Mouse (Mus musculus): ENCODE results near the gene Ap2a1. TPM values are rescaled to one million over a fixed set of nuclear protein-coding genes. Genes with fewer than 3 reads are reported as not detected.
A peak's percentile ranks its signal among the peaks of the same experiment; 100 is the strongest.

Gene Ap2a1
- polyA plus RNA-seq, 1 experiment from 2014 or later: 73.5 TPM

DNA sequence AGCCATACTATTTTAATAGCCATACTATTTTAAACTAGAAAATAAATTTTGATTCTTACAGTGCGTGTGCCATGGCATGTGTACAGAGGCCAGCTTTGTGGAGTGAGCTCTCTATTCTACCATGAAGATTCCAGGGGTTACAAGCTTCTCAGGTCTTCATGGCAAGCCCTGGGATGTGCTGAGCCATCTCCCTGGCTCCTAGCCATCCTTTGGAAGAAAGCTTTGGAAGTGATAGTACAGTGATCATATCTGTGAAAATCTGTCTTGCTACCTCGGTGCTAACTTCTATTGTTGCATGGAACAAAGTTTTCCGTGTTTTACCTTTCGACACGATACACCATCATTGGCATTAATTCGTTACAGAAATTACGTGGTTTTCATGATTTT, 34.1 kb downstream of the Ap2a1 start:
- Histone ChIP-seq H3K9me3 (ENCODE audit: control insufficient read depth, low read length) (no peaks in the 10 kb centered on the region), H3K36me3 (ENCODE audit: control insufficient read depth, insufficient read depth, low read length) (peaks cover 21% of the 10 kb centered on the region), H3K27ac (replicated peaks; ENCODE audit: low read depth, low read length) (peak overlapping the region; percentile 99), H3K4me1 (ENCODE audit: control insufficient read depth, insufficient read depth, low read length) (peaks cover 35% of the 10 kb centered on the region), H3K4me2 (ENCODE audit: low read depth, low read length) (peak overlapping the region; percentile 77), H3K4me3 (ENCODE audit: low read depth, low read length) (peak overlapping the region; percentile 62), H3K27me3 (replicated peaks; ENCODE audit: control insufficient read depth, insufficient read depth, low read length) (no peaks in the 10 kb centered on the region), H3K9ac (ENCODE audit: low read depth, low read length) (no peak overlapping the region)
- WGBS: 62% methylated on average over 7 of the region's 7 CpGs
- DNase-seq (ENCODE audit: low spot score): no peak
- ATAC-seq (ENCODE audit: low read depth): no peak

DNA sequence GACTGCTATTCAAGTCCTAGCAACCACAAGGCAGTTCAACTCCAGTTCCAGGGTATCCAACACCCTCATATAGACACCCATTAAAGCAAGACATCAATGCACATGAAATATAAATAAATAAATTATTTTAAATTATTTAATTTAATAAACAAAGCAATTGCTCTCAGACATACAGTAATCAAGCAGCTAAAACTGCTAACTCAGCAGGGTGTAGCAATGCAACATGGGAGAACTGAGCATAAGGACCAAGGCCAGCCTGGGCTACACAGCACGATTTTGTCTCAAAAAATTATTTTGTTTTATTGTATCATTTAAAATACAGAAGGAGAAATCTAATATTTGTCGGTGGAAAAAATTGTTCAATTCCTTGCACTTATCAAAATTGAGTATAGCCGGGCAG, 35.1 kb downstream of the Ap2a1 start:
- H3K27me3 ChIP-seq (replicated peaks; ENCODE audit: control insufficient read depth, insufficient read depth, low read length): no peaks in the 10 kb centered on the region
- no peak overlapping the region for H3K4me2 ChIP-seq (ENCODE audit: low read depth, low read length)
- H3K27ac ChIP-seq (replicated peaks; ENCODE audit: low read depth, low read length): peak overlapping the region; percentile 99
- H3K36me3 ChIP-seq (ENCODE audit: control insufficient read depth, insufficient read depth, low read length): peaks cover 19% of the 10 kb centered on the region
- no peaks in the 10 kb centered on the region for H3K9me3 ChIP-seq (ENCODE audit: control insufficient read depth, low read length)
- H3K4me1 ChIP-seq (ENCODE audit: control insufficient read depth, insufficient read depth, low read length): peaks cover 35% of the 10 kb centered on the region
- H3K9ac ChIP-seq (ENCODE audit: low read depth, low read length): no peak overlapping the region
- 86% methylated on average over 3 of the region's 3 CpGs for WGBS
- no peak for ATAC-seq (ENCODE audit: low read depth)
- no peak overlapping the region for H3K4me3 ChIP-seq (ENCODE audit: low read depth, low read length)
- DNase-seq (ENCODE audit: low spot score): no peak

DNA sequence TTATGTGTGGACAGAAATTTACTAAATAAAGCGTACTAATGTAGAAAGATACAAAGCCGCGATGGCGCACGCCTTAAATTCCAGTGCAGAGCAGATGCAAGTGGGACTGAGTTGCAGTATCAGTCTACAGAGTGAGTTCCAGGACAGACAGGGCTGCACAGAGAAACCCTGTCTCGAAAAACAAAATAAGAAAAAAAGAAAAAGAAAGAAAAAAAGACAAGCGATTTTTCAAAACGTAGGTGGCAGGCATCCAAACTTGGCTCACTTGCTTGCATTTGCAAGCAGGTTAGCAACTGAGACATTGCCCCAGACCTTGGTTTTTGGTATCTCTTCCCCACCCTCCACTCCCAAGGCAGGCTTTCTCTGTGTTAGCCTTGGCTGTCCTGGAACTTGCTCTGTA, 36.1 kb downstream of the Ap2a1 start:
- Histone ChIP-seq H3K9ac (ENCODE audit: low read depth, low read length) (peak overlapping the region; percentile 53), H3K36me3 (ENCODE audit: control insufficient read depth, insufficient read depth, low read length) (peaks cover 26% of the 10 kb centered on the region), H3K9me3 (ENCODE audit: control insufficient read depth, low read length) (no peaks in the 10 kb centered on the region), H3K27ac (replicated peaks; ENCODE audit: low read depth, low read length) (peak overlapping the region; percentile 99), H3K4me2 (ENCODE audit: low read depth, low read length) (peak overlapping the region; percentile 95), H3K4me1 (ENCODE audit: control insufficient read depth, insufficient read depth, low read length) (peaks cover 35% of the 10 kb centered on the region), H3K27me3 (replicated peaks; ENCODE audit: control insufficient read depth, insufficient read depth, low read length) (no peaks in the 10 kb centered on the region), H3K4me3 (ENCODE audit: low read depth, low read length) (peak overlapping the region; percentile 77)
- WGBS: 18% methylated on average over 8 of the region's 8 CpGs
- peak; percentile 67 for DNase-seq (ENCODE audit: low spot score)
- ATAC-seq (ENCODE audit: low read depth): no peak

DNA sequence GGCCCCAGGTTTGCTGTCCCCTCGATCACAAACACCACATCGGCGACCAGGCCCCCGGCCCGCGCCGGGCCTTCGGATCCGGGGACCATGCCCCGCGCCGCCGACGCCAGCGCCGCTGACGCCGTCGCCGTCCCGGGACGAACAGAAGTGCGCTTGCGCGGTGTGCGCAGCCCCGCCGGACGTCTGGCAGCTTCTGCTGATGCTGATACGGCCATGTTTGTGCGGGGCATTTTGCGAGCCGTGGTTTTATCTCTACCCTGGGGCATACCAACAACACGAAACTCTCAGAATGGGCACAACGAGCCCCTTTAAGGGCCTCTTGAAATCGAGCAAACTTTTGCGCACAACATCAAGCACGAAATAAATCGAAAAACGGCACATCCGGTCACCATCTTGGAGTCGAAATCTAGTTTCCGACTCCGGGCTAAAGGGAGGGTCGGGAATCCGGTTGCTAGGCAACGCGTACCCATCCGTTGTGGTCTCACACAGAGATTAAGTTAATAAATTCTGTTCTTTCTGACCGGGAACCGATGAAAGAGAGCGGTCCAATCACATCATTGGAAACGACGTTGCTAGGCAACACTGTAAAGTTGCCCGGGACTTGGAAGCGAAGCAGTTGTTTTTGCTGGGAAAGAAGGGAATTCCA, 36.9 kb downstream of the Ap2a1 start, which contains the start of gene Med25:
TSS of gene Med25 (minus strand) at position 437 of the 646 bp plus-strand sequence.
- peak; percentile 99 for DNase-seq (ENCODE audit: low spot score)
- Histone ChIP-seq H3K4me3 (ENCODE audit: low read depth, low read length) (peak within 1 kb of the TSS; percentile 77), H3K36me3 (ENCODE audit: control insufficient read depth, insufficient read depth, low read length) (peaks cover 28% of the 10 kb centered on the region), H3K9ac (ENCODE audit: low read depth, low read length) (peak within 1 kb of the TSS; percentile 92), H3K4me2 (ENCODE audit: low read depth, low read length) (peak within 1 kb of the TSS; percentile 95), H3K27ac (replicated peaks; ENCODE audit: low read depth, low read length) (peak within 1 kb of the TSS; percentile 99), H3K4me1 (ENCODE audit: control insufficient read depth, insufficient read depth, low read length) (peaks cover 34% of the 10 kb centered on the region), H3K27me3 (replicated peaks; ENCODE audit: control insufficient read depth, insufficient read depth, low read length) (no peaks in the 10 kb centered on the region), H3K9me3 (ENCODE audit: control insufficient read depth, low read length) (no peaks in the 10 kb centered on the region)
- WGBS: 0% methylated on average over 50 of the region's 56 CpGs
- ATAC-seq (ENCODE audit: low read depth): peak; percentile 76

GRCm38 (mm10) chr7:44891611-44892010, 37.7 kb downstream of the Ap2a1 start:
- 13% methylated on average over 6 of the region's 6 CpGs for WGBS

DNA sequence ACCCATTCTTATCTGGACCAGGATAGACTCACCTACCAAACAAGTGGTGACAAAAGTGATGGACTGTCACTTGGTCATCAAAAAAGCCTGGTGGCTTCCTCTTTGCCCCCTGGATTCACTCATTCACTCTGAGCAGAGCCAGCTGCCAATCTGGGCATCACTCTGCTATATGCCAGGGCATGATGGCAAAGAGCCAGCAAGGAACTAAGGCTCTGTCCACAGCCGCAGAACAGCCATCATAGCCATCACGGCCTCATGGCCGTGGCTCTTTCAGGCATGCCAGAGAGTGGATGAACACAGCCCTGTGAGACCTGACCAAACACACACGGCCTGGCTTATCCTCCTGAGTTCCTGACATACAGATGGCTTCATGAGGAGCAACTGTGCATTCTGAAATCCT, 38.6 kb downstream of the Ap2a1 start:
- 85% methylated on average over 4 of the region's 4 CpGs for WGBS
- ATAC-seq (ENCODE audit: low read depth): no peak
- peak overlapping the region; percentile 92; the same call in 1 of the 2 replicates for H3K9ac ChIP-seq (ENCODE audit: low read depth, low read length)
- no peak overlapping the region for H3K27ac ChIP-seq (replicated peaks; ENCODE audit: low read depth, low read length)
- H3K4me1 ChIP-seq (ENCODE audit: control insufficient read depth, insufficient read depth, low read length): peaks cover 26% of the 10 kb centered on the region
- DNase-seq (ENCODE audit: low spot score): no peak
- peaks cover 42% of the 10 kb centered on the region for H3K36me3 ChIP-seq (ENCODE audit: control insufficient read depth, insufficient read depth, low read length)
- peak overlapping the region; percentile 77; the same call in 1 of the 2 replicates for H3K4me3 ChIP-seq (ENCODE audit: low read depth, low read length)
- peak overlapping the region; percentile 95 for H3K4me2 ChIP-seq (ENCODE audit: low read depth, low read length)
- H3K9me3 ChIP-seq (ENCODE audit: control insufficient read depth, low read length): no peaks in the 10 kb centered on the region
- H3K27me3 ChIP-seq (replicated peaks; ENCODE audit: control insufficient read depth, insufficient read depth, low read length): no peaks in the 10 kb centered on the region

More at GRCm38 (mm10) chr7:44891611-44892010, 37.7 kb downstream of the Ap2a1 start:
- Histone ChIP-seq H3K27me3 (replicated peaks; ENCODE audit: control insufficient read depth, insufficient read depth, low read length) (no peaks in the 10 kb centered on the region), H3K4me1 (ENCODE audit: control insufficient read depth, insufficient read depth, low read length) (peaks cover 26% of the 10 kb centered on the region), H3K4me3 (ENCODE audit: low read depth, low read length) (peak overlapping the region; percentile 77), H3K27ac (replicated peaks; ENCODE audit: low read depth, low read length) (peak overlapping the region; percentile 99), H3K9ac (ENCODE audit: low read depth, low read length) (peak overlapping the region; percentile 92), H3K9me3 (ENCODE audit: control insufficient read depth, low read length) (no peaks in the 10 kb centered on the region), H3K4me2 (ENCODE audit: low read depth, low read length) (peak overlapping the region; percentile 95), H3K36me3 (ENCODE audit: control insufficient read depth, insufficient read depth, low read length) (peaks cover 35% of the 10 kb centered on the region)
- ATAC-seq (ENCODE audit: low read depth) (no peak), DNase-seq (ENCODE audit: low spot score) (no peak)

DNA sequence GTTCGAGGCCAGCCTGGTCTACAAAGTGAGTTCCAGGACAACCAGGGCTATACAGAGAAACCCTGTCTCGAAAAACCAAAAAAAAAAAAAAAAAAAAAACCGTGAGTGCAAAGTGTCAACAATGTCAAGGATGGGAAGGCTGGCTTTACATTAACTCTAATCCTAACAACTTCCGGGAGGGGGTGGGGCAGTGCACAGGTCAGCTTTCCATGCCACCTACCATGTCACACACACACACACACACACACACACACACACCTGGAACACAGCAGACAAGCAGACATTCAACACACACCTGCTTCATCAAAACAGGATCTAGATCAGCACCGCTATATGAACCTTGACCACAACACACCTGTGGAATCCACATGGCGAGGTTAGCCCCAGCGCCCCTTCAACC, 39.1 kb downstream of the Ap2a1 start:
- Histone ChIP-seq H3K27ac (replicated peaks; ENCODE audit: low read depth, low read length) (no peak overlapping the region), H3K4me2 (ENCODE audit: low read depth, low read length) (peak overlapping the region; percentile 95; the same call in 1 of the 2 replicates), H3K36me3 (ENCODE audit: control insufficient read depth, insufficient read depth, low read length) (peaks cover 48% of the 10 kb centered on the region), H3K9ac (ENCODE audit: low read depth, low read length) (0 out of 2 replicates have a peak overlapping the region, but pooled peaks have one; percentile 92), H3K9me3 (ENCODE audit: control insufficient read depth, low read length) (no peaks in the 10 kb centered on the region), H3K4me1 (ENCODE audit: control insufficient read depth, insufficient read depth, low read length) (peaks cover 26% of the 10 kb centered on the region), H3K27me3 (replicated peaks; ENCODE audit: control insufficient read depth, insufficient read depth, low read length) (no peaks in the 10 kb centered on the region), H3K4me3 (ENCODE audit: low read depth, low read length) (no peak overlapping the region)
- WGBS: 93% methylated on average over 6 of the region's 7 CpGs
- DNase-seq (ENCODE audit: low spot score) (no peak), ATAC-seq (ENCODE audit: low read depth) (no peak)

DNA sequence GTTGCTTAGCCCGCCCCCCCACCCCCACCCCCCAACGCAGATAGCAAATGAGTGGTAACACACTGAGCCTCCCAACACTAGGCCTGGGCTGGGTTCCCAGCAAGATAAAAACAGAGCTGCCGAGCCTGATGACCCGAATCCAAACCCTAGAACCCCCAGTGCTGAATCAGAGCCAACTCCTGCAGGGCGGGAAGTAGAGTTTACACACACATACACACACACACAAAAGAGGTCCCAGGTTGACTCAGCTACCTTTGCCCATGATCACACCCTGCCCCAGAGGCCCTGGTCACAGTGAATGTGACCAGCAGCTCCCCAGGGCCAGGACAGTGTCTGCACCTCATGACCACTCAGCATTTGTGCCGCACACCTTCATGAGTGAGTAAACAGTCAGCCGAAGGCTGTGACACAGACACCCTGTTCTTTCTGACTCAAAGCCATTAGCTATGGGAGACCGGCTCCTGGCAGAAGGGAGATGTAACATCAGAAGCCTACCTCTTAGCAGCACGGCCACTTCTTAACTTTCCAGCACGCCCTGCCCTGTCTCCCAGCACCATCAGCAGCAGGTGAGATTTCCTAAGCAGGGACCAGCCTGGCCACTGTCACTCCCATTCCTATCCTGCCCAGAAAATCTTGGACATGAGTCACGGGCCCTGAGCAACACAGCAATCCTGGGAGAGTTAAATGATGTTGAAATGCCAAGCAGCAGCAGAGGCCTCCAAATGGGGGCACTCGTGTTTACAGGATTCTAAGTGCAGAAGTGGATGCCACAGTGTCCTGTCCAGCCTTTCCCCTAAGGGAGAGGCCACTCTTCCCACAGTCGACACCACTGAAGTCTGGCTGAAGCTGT, 40.8 kb downstream of the Ap2a1 start:
- no peak for ATAC-seq (ENCODE audit: low read depth)
- 89% methylated on average over 12 of the region's 13 CpGs for WGBS

More for the DNA sequence above, 40.8 kb downstream of the Ap2a1 start:
- Histone ChIP-seq H3K9ac (ENCODE audit: low read depth, low read length) (no peak overlapping the region), H3K4me2 (ENCODE audit: low read depth, low read length) (no peak overlapping the region), H3K36me3 (ENCODE audit: control insufficient read depth, insufficient read depth, low read length) (peaks cover 62% of the 10 kb centered on the region), H3K4me3 (ENCODE audit: low read depth, low read length) (no peak overlapping the region), H3K27ac (replicated peaks; ENCODE audit: low read depth, low read length) (no peak overlapping the region), H3K27me3 (replicated peaks; ENCODE audit: control insufficient read depth, insufficient read depth, low read length) (no peaks in the 10 kb centered on the region), H3K4me1 (ENCODE audit: control insufficient read depth, insufficient read depth, low read length) (peaks cover 18% of the 10 kb centered on the region), H3K9me3 (ENCODE audit: control insufficient read depth, low read length) (no peaks in the 10 kb centered on the region)
- no peak for DNase-seq (ENCODE audit: low spot score)

Data from embryonic facial prominence, embryonic 14.5 days (tissue).